Mouse (Mus musculus): ENCODE measurements at regions not wholly inside any gene's neighbourhood (a gene's known extent, or its start where the extent isn't known, plus 50 kb on each side); places are given as distances from the start of the nearest gene placed in this dataset.

- TF ChIP-seq CTCF (IDR thresholded peaks at IDR 0.05; ENCODE audit: low read depth, low read length) (no peak), POLR2A (IDR thresholded peaks at IDR 0.05; ENCODE audit: extremely low read depth, insufficient read depth, low read length) (no peak)
These were observed 720.9 kb downstream of the Dach1 start for GRCm38 (mm10) chr14:97448617-97449016.
